Comparison of ENCODE assay signal across 8 mouse cellular contexts in genomic region chr10:59916159-59916558, GRCm38 (mm10). TPM values are rescaled to one million over a fixed set of nuclear protein-coding genes. Genes with fewer than 3 reads are reported as not detected.
DNase-seq lines count a peak whose midpoint lies in the region; ATAC-seq and TF ChIP-seq lines count a peak whose summit lies in the region.

No protein-coding gene starts in this region.

- H3K36me3 ChIP-seq in ES-Bruce4 (ENCODE audit: control insufficient read depth, insufficient read depth, low read length, poor library complexity, severe bottlenecking) = no peaks in the 10 kb centered on the region
- no peaks in the 10 kb centered on the region for H3K36me3 ChIP-seq in lung, postnatal 0 days (ENCODE audit: insufficient read depth, low read length)

- peak; percentile 89 to 93 for DNase-seq in heart, adult 9 months (ENCODE audit: low spot score in 2 of 2)
- DNase-seq in kidney, adult 8-10 months = peak; percentile 80 to 88
- peak; percentile 96 for DNase-seq in lung, postnatal 0 days (ENCODE audit: low spot score)
- peak; percentile 76 for DNase-seq in testis, postnatal 14 days (ENCODE audit: low spot score)
- DNase-seq in left cerebral cortex, adult 11 months (ENCODE audit: low spot score) = no peak
- DNase-seq in left cerebral cortex, adult 2 months (ENCODE audit: extremely low spot score in 1 of 2, low spot score in 2 of 2) = no peak

- TF ChIP-seq POLR2A in ES-Bruce4 (IDR thresholded peaks at IDR 0.05; ENCODE audit: insufficient read depth, low read length) = no peak

- peaks cover 12% of the 10 kb centered on the region for H3K4me1 ChIP-seq in ES-Bruce4 (ENCODE audit: control insufficient read depth, insufficient read depth, low read length)
- peaks cover 48% of the 10 kb centered on the region for H3K4me1 ChIP-seq in brown adipose tissue, adult 24 weeks (ENCODE audit: control insufficient read depth, insufficient read depth, insufficient read length, low read length)
- H3K4me1 ChIP-seq in lung, postnatal 0 days (ENCODE audit: insufficient read depth, low read depth, low read length) = peaks cover 33% of the 10 kb centered on the region; the same call in 1 of the 2 replicates

- H3K9ac ChIP-seq in ES-Bruce4 (ENCODE audit: low read depth, poor library complexity, severe bottlenecking) = peak overlapping the region; percentile 56; the same call in 1 of the 2 replicates
- peak overlapping the region; percentile 16; the same call in 1 of the 2 replicates for H3K9ac ChIP-seq in lung, postnatal 0 days (replicated peaks; ENCODE audit: low read depth)

- peak overlapping the region; percentile 27 for H3K27ac ChIP-seq in ES-Bruce4 (ENCODE audit: insufficient read depth, low read length)
- H3K27ac ChIP-seq in brown adipose tissue, adult 24 weeks (replicated peaks; ENCODE audit: low read depth, low read length) = peak overlapping the region; percentile 95
- peak overlapping the region; percentile 84 for H3K27ac ChIP-seq in lung, postnatal 0 days (ENCODE audit: low read length)
- no peak overlapping the region for H3K27ac ChIP-seq in left cerebral cortex, adult 2 months

- no peak overlapping the region for H3K4me3 ChIP-seq in ES-Bruce4 (ENCODE audit: low read depth, low read length)
- no peak overlapping the region for H3K4me3 ChIP-seq in brown adipose tissue, adult 24 weeks (ENCODE audit: insufficient read depth, low read depth, low read length)
- peak overlapping the region; percentile 16; the same call in 1 of the 2 replicates for H3K4me3 ChIP-seq in lung, postnatal 0 days (ENCODE audit: low read depth, low read length)
- H3K4me3 ChIP-seq in left cerebral cortex, adult 2 months = no peak overlapping the region

- 1% methylated on average over 4 of the region's 4 CpGs for WGBS in lung, postnatal 0 days

- H3K4me2 ChIP-seq in lung, postnatal 0 days (replicated peaks; ENCODE audit: low read depth, low read length) = peak overlapping the region; percentile 56

- no peak for TF ChIP-seq EP300 in ES-Bruce4 (IDR thresholded peaks at IDR 0.05; ENCODE audit: insufficient read depth, low read depth, low read length)
- TF ChIP-seq EP300 in lung, postnatal 0 days (IDR thresholded peaks at IDR 0.05) = peak; percentile 83

- TF ChIP-seq CTCF in ES-Bruce4 (IDR thresholded peaks at IDR 0.05; ENCODE audit: low read depth, low read length) = no peak
- peak; percentile 59 for TF ChIP-seq CTCF in lung, postnatal 0 days (IDR thresholded peaks at IDR 0.05)
- TF ChIP-seq CTCF in left cerebral cortex, adult 2 months (IDR thresholded peaks at IDR 0.05) = no peak

- H3K27me3 ChIP-seq in ES-Bruce4 (ENCODE audit: control insufficient read depth, insufficient read depth, low read length, poor library complexity, severe bottlenecking) = no peaks in the 10 kb centered on the region
- no peaks in the 10 kb centered on the region for H3K27me3 ChIP-seq in lung, postnatal 0 days (replicated peaks; ENCODE audit: insufficient read depth, low read length)

- ATAC-seq in lung, postnatal 0 days = peak; percentile 63

- intact Hi-C loops in left cerebral cortex, adult 2 months (cut with DNase I) = no loop called here

- H3K9me3 ChIP-seq in ES-Bruce4 (replicated peaks; ENCODE audit: control insufficient read depth, insufficient read depth, low read length, poor library complexity, severe bottlenecking) = no peaks in the 10 kb centered on the region
- no peaks in the 10 kb centered on the region for H3K9me3 ChIP-seq in lung, postnatal 0 days (ENCODE audit: low read length)

RNA-seq across cellular contexts. Expression of gene Ddit4, which starts 35.5 kb away (rescaled TPM):
- polyA plus RNA-seq in ES-Bruce4 (2011; ENCODE audit: insufficient read depth, insufficient read length, low read depth, missing spikeins) = 172 and 176 TPM in 2 replicates
- 6.1 and 17.7 TPM in 2 replicates for polyA plus RNA-seq in brown adipose tissue, adult 24 weeks (2012; ENCODE audit: insufficient read depth, insufficient read length, missing spikeins)
- 21.2 and 28.1 TPM in 2 replicates for polyA plus RNA-seq in lung, postnatal 0 days (2015; fragmentation: Nextera tagmentation; extraction: Ambion mirVana)
- total RNA-seq in left cerebral cortex, adult 2 months (2021) = 10 to 100 TPM; 46.9 to 71.1 TPM

RNA-seq across cellular contexts. Expression of gene Dnajb12, which starts 36.8 kb away (rescaled TPM):
- 29.3 and 29.6 TPM in 2 replicates for polyA plus RNA-seq in ES-Bruce4 (2011; ENCODE audit: insufficient read depth, insufficient read length, low read depth, missing spikeins)
- polyA plus RNA-seq in brown adipose tissue, adult 24 weeks (2012; ENCODE audit: insufficient read depth, insufficient read length, missing spikeins) = 21.7 and 21.9 TPM in 2 replicates
- 19.8 and 24.4 TPM in 2 replicates for polyA plus RNA-seq in lung, postnatal 0 days (2015; fragmentation: Nextera tagmentation; extraction: Ambion mirVana)
- total RNA-seq in left cerebral cortex, adult 2 months (2021) = 10 to 100 TPM; 50.6 to 52.2 TPM

Comparison
In these comparisons a context has a peak if more than half of its experiments do, and no peak if none do; other contexts are left out.
1. DNase-seq: peak in heart, adult 9 months (2 of 2), kidney, adult 8-10 months (2 of 2), lung, postnatal 0 days (single experiment) and testis, postnatal 14 days (single experiment); none in left cerebral cortex, adult 11 months (single experiment) and left cerebral cortex, adult 2 months (0 of 2).